Mouse (Mus musculus) layer of hippocampus, postnatal 14 days (tissue): ENCODE results near the gene Gm3739. TPM values are rescaled to one million over a fixed set of nuclear protein-coding genes. Genes with fewer than 3 reads are reported as not detected.
A peak's percentile ranks its signal among the peaks of the same experiment; 100 is the strongest.
"Not testable (repeated sequence)": the region's sequence is repeated elsewhere in the genome, so short reads cannot be mapped to it uniquely, and the experiment has no call there.

Experiments
- DNase-seq, 2 experiments: peaks; one replicate each; pipeline ENCODE4 v3.0.0; 2021 to 2022; ENCODE audit warnings: low spot score in 2 of 2, mixed read lengths in 1 of 2
- long read RNA-seq, 2 experiments: library from polyadenylated mRNA; stranded (forward); transcript quantifications; one replicate each; pipeline ENCODE4 v2.0.0; 2021
- total RNA-seq, 2 experiments: library from RNA; stranded (reverse); gene quantifications; 2 replicates each; pipeline ENCODE4 v1.2.3; 2021

Gm3739 gene
- total RNA-seq: 1 to 10 TPM in 1 of 2 experiments, under 1 TPM in 1; 0.48 to 1.0 TPM
- long read RNA-seq, experiment 1: 0 reads
- long read RNA-seq, experiment 2, partial matches to known transcripts: 0 of 1 reads
- long read RNA-seq, experiment 2, other reads (novel, unspliced or antisense): 1 of 1 reads

DNA sequence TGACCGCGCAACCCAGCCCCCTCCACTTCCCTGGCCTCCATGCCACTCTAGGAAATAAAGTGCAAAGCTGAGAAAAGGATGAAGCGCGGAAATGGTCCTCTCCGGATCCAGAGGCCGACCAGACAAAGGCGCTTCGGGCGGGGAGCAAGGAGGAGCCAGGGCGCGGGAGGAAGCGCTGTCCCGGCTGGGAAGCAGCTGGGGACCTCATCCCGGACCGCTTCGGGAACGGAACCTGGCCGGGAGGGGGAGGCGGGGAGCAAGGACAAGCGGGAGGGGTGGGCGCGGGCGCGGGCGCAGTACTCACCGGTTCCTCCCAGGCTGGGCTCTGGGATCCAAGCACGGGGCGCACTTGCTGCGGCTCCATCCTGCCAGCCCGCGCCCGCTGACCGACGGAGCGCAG lies at the start of gene Gm3739:
TSS of gene Gm3739 (minus strand) at position 389 of the 400 bp plus-strand sequence.
- peak in 1 of 2 experiments; percentile 6 for DNase-seq

DNA sequence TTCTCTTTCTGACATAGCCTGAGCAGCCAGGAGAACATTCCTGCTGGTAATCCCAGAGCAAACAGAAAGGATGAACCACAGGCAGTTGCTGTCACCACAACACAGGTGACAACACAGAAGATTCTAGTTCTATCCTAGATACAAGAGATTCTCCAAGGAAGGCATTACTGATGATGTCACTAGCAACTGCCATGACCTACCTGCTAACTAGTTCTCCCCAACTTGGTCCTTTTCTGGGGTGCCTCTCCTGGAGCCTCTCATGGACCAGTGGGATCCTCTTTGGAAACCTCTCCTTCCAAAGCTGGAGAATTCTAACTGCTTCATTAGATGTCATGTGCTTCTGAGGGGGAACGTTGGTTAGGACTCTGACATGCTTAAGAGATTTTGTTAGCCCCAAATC lies 17.4 kb upstream of the Gm3739 start, which contains the start of gene Gm5797:
TSS of gene Gm5797 (minus strand) at position 101 of the 400 bp plus-strand sequence.
- DNase-seq: not testable (repeated sequence)

DNA sequence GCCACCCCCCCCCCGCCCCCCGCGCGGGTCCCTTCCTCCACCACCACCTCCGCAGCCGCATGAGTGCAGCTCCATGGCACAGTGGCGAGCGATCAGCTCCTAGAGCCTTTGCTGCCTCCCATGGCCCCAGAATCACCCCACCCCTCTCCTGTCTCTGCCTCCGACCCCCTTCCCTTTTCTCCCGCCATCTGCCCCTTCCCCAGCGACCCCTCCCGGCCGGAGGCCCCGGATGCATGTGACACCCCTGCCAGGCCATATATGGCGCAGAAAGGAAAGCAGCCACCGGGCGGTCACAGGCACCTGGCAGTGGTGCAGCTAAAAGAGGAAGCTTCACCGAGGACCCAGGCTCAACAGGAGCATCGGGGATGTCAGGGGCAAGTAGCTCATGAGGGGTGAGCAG lies 244 bp upstream of the Gm3739 start:
- DNase-seq: peak; percentile 3 to 8

DNA sequence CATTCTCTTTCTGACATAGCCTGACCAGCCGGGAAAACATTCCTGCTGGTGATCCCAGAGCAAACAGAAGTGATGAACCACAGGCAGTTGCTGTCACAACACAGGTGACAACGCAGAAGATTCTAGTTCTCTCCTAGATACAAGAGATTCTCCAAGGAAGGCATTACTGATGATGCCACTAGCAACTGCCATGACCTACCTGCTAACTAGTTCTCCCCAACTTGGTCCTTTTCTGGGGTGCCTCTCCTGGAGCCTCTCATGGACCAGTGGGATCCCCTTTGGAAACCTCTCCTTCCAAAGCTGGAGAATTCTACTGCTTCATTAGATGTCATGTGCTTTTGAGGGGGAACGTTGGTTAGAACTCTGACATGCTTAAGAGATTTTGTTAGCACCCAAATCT lies 50.2 kb downstream of the Gm3739 start, which contains the start of gene Gm3727:
TSS of gene Gm3727 (minus strand) at position 101 of the 400 bp plus-strand sequence.
- not testable (repeated sequence) for DNase-seq

Other genes starting within 250 kb of the Gm3739 start
- 1 to 10 TPM; 2.3 to 2.8 TPM for gene Gm3696, start 214.4 kb downstream of the Gm3739 start, total RNA-seq
- gene Gm6676, start 189.6 kb downstream of the Gm3739 start, total RNA-seq: not detected
- gene Gm3512, start 140.5 kb downstream of the Gm3739 start, total RNA-seq: 1 to 10 TPM; 1.4 to 1.6 TPM
- gene Gm16434, start 120.5 kb downstream of the Gm3739 start, total RNA-seq: not detected
- not detected for gene Gm3727, start 50.3 kb downstream of the Gm3739 start, total RNA-seq
- gene Gm5797, start 17.3 kb upstream of the Gm3739 start, total RNA-seq: not detected
- not detected for gene Gm8374, start 50.1 kb upstream of the Gm3739 start, total RNA-seq
- not detected for gene Gm3755, start 135.9 kb upstream of the Gm3739 start, total RNA-seq
- gene Gm3752, start 168.7 kb upstream of the Gm3739 start, total RNA-seq: under 1 TPM in 1 of 2 experiments, not detected in 1; 0.46 TPM